Mouse (Mus musculus) myocyte (in vitro differentiated cells): Measurements from ENCODE around the gene 1700018F24Rik. TPM values are rescaled to one million over a fixed set of nuclear protein-coding genes. Genes with fewer than 3 reads are reported as not detected.
"Not testable (repeated sequence)": the region's sequence is repeated elsewhere in the genome, so short reads cannot be mapped to it uniquely, and the experiment has no call there.

Experiments used
- H3K27me3 ChIP-seq: one replicate; pipeline ENCODE4 v1.6.1; 2011; ENCODE audit not compliant: control insufficient read depth, insufficient read depth, insufficient read length
- H3K36me3 ChIP-seq: one replicate; pipeline ENCODE4 v1.6.1; 2011; ENCODE audit not compliant: control insufficient read depth, insufficient read depth
- H3K4me2 ChIP-seq: one replicate; pipeline ENCODE4 v1.6.1; 2011; ENCODE audit warnings: low read depth, control low read depth
- H3K4me3 ChIP-seq: one replicate; pipeline ENCODE4 v1.5.1; 2011; ENCODE audit warnings: mild to moderate bottlenecking, control low read depth, moderate library complexity
- H3K79me2 ChIP-seq: one replicate; pipeline ENCODE4 v1.6.1; 2011; ENCODE audit not compliant: control insufficient read depth, insufficient read depth
- H3ac ChIP-seq: one replicate; pipeline ENCODE4 v1.6.1; 2011; ENCODE audit not compliant: control insufficient read depth, insufficient read length
- CEBPB ChIP-seq: IDR thresholded peaks from 2 replicates; pipeline ENCODE4 v1.6.1; 2011; ENCODE audit warnings: mild to moderate bottlenecking, moderate library complexity; ENCODE audit not compliant: poor library complexity, insufficient read depth, severe bottlenecking
- E2F4 ChIP-seq: IDR thresholded peaks from one replicate; pipeline ENCODE4 v1.6.1; 2011; ENCODE audit warnings: mild to moderate bottlenecking, control low read depth, moderate library complexity; ENCODE audit not compliant: insufficient read depth
- MAX ChIP-seq: IDR thresholded peaks from one replicate; pipeline ENCODE4 v1.6.1; 2011; ENCODE audit warnings: low read depth, mild to moderate bottlenecking, control low read depth
- MYOD1 ChIP-seq, 3 experiments: IDR thresholded peaks; one replicate each; pipeline ENCODE4 v1.6.1; 2011; ENCODE audit warnings: control low read depth in 2 of 3, low read depth in 2 of 3, mild to moderate bottlenecking in 2 of 3, moderate library complexity in 1 of 3; ENCODE audit not compliant: insufficient read length in 2 of 3, control insufficient read depth in 1 of 3
- MYOG ChIP-seq, 3 experiments: IDR thresholded peaks; one replicate each; pipeline ENCODE4 v1.6.1; 2011; ENCODE audit warnings: control low read depth in 2 of 3, low read depth in 2 of 3, mild to moderate bottlenecking in 2 of 3; ENCODE audit not compliant: insufficient read length in 2 of 3, control insufficient read depth in 1 of 3, insufficient read depth in 1 of 3
- POLR2A ChIP-seq: IDR thresholded peaks from one replicate; pipeline ENCODE4 v1.6.1; 2011; ENCODE audit warnings: low read depth, mild to moderate bottlenecking, control low read depth, moderate library complexity; ENCODE audit not compliant: insufficient read length
- POLR2AphosphoS2 ChIP-seq: IDR thresholded peaks from one replicate; pipeline ENCODE4 v1.6.1; 2011; ENCODE audit warnings: low read depth, control low read depth; ENCODE audit not compliant: insufficient read length
- REST ChIP-seq: IDR thresholded peaks from one replicate; pipeline ENCODE4 v1.6.1; 2011; ENCODE audit warnings: mild to moderate bottlenecking, control low read depth, moderate library complexity; ENCODE audit not compliant: insufficient read depth, insufficient read length
- SRF ChIP-seq: IDR thresholded peaks from one replicate; pipeline ENCODE4 v1.6.1; 2011; ENCODE audit warnings: low read depth; ENCODE audit not compliant: control insufficient read depth, insufficient read length
- TCF12 ChIP-seq: IDR thresholded peaks from one replicate; pipeline ENCODE4 v1.6.1; 2011; ENCODE audit warnings: mild to moderate bottlenecking, control low read depth; ENCODE audit not compliant: poor library complexity, insufficient read depth, severe bottlenecking
- TCF3 ChIP-seq: IDR thresholded peaks from one replicate; pipeline ENCODE4 v1.6.1; 2011; ENCODE audit warnings: low read depth, control low read depth; ENCODE audit not compliant: insufficient read length
- USF1 ChIP-seq: IDR thresholded peaks from one replicate; pipeline ENCODE4 v1.6.1; 2011; ENCODE audit warnings: low read depth, mild to moderate bottlenecking, control low read depth, moderate library complexity
- polyA plus RNA-seq: library from polyadenylated mRNA; unstranded; fragments of >200 nt; fragmentation: generic; extraction: Trizol; gene quantifications from one replicate; pipeline ENCODE4 v1.2.1, GENCODE M21; 2012; ENCODE audit warnings: missing spikeins

Gene 1700018F24Rik
- polyA plus RNA-seq: not detected

DNA sequence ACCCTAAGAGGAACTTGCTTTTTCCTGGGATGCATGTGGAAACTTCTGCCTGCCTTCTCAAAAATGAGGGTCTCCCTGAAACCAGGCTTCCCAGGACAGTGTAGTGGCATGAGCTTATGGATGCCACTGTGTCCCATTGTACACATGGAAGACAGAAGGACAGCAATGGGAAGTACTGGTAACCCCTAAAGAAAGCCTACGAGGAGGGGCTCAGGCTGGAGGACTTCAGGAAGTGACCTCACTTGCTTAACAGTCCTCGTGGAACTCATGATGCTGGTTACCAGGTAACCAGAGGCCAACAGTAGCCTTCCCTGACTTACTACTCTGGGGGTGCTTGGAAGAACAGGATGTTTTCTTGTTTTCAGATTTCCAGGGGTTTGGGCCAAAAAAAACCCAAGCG lies at the start of gene 1700018F24Rik:
1700018F24Rik (plus strand) TSS at position 301 of the 400 bp plus-strand sequence.
- H3K27me3 ChIP-seq, H3K36me3 ChIP-seq, H3ac ChIP-seq, H3K4me3 ChIP-seq, H3K79me2 ChIP-seq, H3K4me2 ChIP-seq: not testable (repeated sequence)

DNA sequence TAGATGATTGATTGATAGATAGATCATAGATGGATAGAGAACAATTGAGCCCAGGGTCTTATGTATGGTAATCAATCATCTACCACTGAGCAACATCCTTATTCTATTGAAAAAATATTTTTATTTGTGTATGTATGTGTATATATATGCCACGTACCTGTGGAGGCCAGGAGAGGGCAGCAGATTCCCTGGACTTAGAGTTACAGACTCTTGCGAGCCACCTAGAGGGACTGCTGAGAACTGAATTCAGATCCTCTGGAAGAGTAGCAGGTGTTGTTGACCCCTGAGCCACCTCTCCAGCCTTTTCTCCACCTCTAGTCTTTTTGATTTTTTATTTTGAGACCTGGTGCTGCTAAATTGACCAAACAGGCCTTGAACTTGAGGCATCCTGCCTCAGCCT lies 44.3 kb upstream of the 1700018F24Rik start:
- no peaks in the 10 kb centered on the region for H3K79me2 ChIP-seq
- peaks cover 17% of the 10 kb centered on the region for H3K27me3 ChIP-seq
- no peak overlapping the region for H3K4me3 ChIP-seq
- H3K4me2 ChIP-seq: no peak overlapping the region
- H3K36me3 ChIP-seq: no peaks in the 10 kb centered on the region
- no peak for TF ChIP-seq MYOD1 (IDR thresholded peaks at IDR 0.05; ENCODE audit: control insufficient read depth in 1 of 3, insufficient read length in 2 of 3, low read depth in 2 of 3)
- no peak for TF ChIP-seq SRF
- no peak for TF ChIP-seq MYOG (IDR thresholded peaks at IDR 0.05; ENCODE audit: control insufficient read depth in 1 of 3, insufficient read depth in 1 of 3, insufficient read length in 2 of 3, low read depth in 2 of 3)
- TF ChIP-seq POLR2A: no peak
- TF ChIP-seq E2F4: no peak
- no peak for TF ChIP-seq TCF3
- TF ChIP-seq TCF12: no peak
- TF ChIP-seq MAX: no peak
- no peak for TF ChIP-seq CEBPB
- no peak for TF ChIP-seq POLR2AphosphoS2
- no peak for TF ChIP-seq REST
- TF ChIP-seq USF1: no peak
- no peak overlapping the region for H3ac ChIP-seq

DNA sequence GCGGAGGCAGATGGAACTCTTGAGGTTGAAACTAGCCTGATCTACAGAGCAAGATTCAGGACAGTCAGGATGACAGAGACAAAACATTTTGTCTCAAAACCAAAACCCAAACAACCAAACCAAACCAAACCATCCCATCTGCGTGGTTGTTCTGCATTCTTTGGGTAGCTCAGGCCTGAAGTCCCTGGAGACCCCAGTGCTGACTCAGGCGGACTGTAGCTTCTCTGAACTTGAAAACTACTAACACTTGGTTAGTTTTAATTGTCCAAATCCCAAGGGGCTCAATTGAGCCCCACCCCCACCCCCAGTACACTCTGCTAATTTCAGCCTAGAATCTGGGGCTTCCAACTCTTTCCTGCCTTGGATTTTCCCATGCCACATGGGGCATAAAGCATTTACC lies 39.4 kb upstream of the 1700018F24Rik start:
- Histone ChIP-seq H3K36me3 (no peaks in the 10 kb centered on the region), H3K4me3 (no peak overlapping the region), H3K4me2 (no peak overlapping the region), H3K79me2 (no peaks in the 10 kb centered on the region), H3ac (no peak overlapping the region), H3K27me3 (peaks cover 17% of the 10 kb centered on the region)
- TF ChIP-seq E2F4: no peak
- no peak for TF ChIP-seq REST
- TF ChIP-seq MYOG (IDR thresholded peaks at IDR 0.05; ENCODE audit: control insufficient read depth in 1 of 3, insufficient read depth in 1 of 3, insufficient read length in 2 of 3, low read depth in 2 of 3): no peak
- no peak for TF ChIP-seq MYOD1 (IDR thresholded peaks at IDR 0.05; ENCODE audit: control insufficient read depth in 1 of 3, insufficient read length in 2 of 3, low read depth in 2 of 3)
- TF ChIP-seq MAX: no peak
- TF ChIP-seq USF1: no peak
- no peak for TF ChIP-seq TCF12
- TF ChIP-seq SRF: no peak
- no peak for TF ChIP-seq POLR2A
- TF ChIP-seq POLR2AphosphoS2: no peak
- TF ChIP-seq TCF3: no peak
- TF ChIP-seq CEBPB: no peak

DNA sequence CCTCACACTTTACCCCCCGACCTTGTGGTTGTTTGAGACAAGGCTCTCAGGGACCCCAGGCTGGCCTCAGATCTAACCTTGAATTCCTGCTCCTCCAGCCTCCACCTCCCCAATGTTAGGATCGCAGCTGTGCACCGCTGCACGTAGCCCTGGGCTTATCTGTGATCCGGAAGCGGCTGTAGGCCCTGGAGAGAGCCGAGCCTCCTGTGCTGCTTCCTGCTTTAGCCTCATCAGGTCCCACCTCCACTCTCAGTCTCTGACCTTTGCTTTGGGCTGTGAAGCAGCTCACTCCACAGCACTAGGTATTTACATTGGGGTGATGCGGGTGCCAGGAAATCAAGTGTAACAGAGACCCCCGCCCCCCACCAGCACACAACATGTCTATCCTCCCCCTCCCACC lies 38.3 kb upstream of the 1700018F24Rik start:
- no peaks in the 10 kb centered on the region for H3K36me3 ChIP-seq
- no peaks in the 10 kb centered on the region for H3K79me2 ChIP-seq
- TF ChIP-seq E2F4 (no peak), TCF12 (no peak), MAX (no peak), POLR2A (no peak), TCF3 (no peak), REST (no peak), MYOG (IDR thresholded peaks at IDR 0.05; ENCODE audit: control insufficient read depth in 1 of 3, insufficient read depth in 1 of 3, insufficient read length in 2 of 3, low read depth in 2 of 3) (no peak), CEBPB (no peak), USF1 (no peak)
- no peak overlapping the region for H3K4me2 ChIP-seq
- H3ac ChIP-seq: no peak overlapping the region
- peaks cover 16% of the 10 kb centered on the region for H3K27me3 ChIP-seq
- no peak overlapping the region for H3K4me3 ChIP-seq

DNA sequence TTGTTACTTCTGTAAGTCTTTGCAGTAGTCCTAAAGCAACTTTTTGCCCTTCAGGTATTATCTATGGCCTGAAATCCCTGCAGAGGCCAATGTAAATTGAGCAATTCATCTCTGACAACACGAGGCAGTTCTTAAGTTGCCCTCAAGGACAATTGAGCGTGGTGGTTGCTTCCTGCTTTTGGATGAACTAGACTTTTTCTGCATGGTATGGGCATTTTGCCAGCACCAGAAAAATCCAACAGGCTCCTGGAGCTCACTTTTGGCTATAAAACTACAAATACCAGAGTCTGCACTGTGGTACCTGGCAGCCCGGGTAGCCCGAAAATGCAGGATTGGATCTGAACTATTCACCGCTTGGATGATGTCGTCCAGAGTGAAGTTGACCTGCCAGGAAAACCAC lies 37.2 kb upstream of the 1700018F24Rik start:
- H3K4me2 ChIP-seq: no peak overlapping the region
- H3K27me3 ChIP-seq: peaks cover 16% of the 10 kb centered on the region
- no peaks in the 10 kb centered on the region for H3K79me2 ChIP-seq
- no peaks in the 10 kb centered on the region for H3K36me3 ChIP-seq
- H3ac ChIP-seq: no peak overlapping the region
- no peak for TF ChIP-seq POLR2AphosphoS2
- no peak for TF ChIP-seq MYOG (IDR thresholded peaks at IDR 0.05; ENCODE audit: control insufficient read depth in 1 of 3, insufficient read depth in 1 of 3, insufficient read length in 2 of 3, low read depth in 2 of 3)
- TF ChIP-seq TCF3: no peak
- TF ChIP-seq MAX: no peak
- TF ChIP-seq USF1: no peak
- TF ChIP-seq REST: no peak
- TF ChIP-seq POLR2A: no peak
- TF ChIP-seq SRF: no peak
- TF ChIP-seq TCF12: no peak
- TF ChIP-seq CEBPB: no peak
- TF ChIP-seq MYOD1 (IDR thresholded peaks at IDR 0.05; ENCODE audit: control insufficient read depth in 1 of 3, insufficient read length in 2 of 3, low read depth in 2 of 3): no peak
- TF ChIP-seq E2F4: no peak
- no peak overlapping the region for H3K4me3 ChIP-seq
